Mouse (Mus musculus) fat pad, adult 2 months (tissue): ENCODE data around the gene Uvrag.

Experiments
- DNase-seq: peaks from one replicate; pipeline ENCODE4 v3.0.0-alpha.2; 2011; ENCODE audit warnings: low read depth, low spot score; ENCODE audit errors: extremely low read depth

Gene Uvrag

GRCm38 (mm10) chr7:99140984-99141918 is at the start of gene Uvrag:
TSS of gene Uvrag (minus strand) at chr7:99141141.
- peak; percentile 94 for DNase-seq

DNA sequence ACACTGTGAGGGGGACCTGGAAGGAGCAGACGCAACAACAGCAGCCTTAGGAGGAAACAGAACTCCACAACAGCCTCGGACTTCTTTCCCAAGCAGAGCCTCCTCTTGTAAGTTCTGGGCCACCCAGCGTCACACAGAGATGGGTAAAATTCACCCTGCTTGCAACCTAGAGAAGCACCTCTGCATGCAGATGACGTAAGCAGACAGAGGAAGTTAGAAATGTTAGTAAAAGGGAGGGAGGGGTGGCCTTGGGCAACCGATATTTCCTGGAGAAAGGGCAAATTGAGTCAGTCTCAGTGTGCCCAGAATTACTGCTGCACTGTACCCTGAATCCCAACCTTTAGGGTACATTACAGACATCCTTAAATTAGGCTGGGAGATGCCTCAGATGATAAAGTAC is 48.9 kb upstream of the Uvrag start:
- DNase-seq: no peak

DNA sequence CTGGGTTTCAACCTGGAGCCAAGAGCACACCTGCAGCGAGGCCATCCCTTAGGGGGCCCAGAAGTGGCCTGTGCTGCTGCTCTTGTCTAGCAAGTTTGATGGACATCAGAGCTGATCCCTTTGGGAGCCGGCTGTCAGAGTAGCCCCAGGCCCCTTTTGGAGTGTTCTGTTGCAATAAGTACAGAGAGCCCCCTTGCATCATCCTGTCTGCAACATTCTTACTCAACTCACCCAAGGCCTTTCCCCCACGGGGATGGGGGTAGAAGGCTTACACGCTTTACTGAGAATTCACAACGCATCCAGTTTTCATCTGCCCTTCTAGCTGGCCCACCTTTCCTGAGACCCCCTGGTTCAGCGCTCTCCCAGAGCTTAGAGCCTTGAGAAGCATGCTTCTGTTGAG is 47.7 kb upstream of the Uvrag start:
- peak; percentile 65 for DNase-seq

DNA sequence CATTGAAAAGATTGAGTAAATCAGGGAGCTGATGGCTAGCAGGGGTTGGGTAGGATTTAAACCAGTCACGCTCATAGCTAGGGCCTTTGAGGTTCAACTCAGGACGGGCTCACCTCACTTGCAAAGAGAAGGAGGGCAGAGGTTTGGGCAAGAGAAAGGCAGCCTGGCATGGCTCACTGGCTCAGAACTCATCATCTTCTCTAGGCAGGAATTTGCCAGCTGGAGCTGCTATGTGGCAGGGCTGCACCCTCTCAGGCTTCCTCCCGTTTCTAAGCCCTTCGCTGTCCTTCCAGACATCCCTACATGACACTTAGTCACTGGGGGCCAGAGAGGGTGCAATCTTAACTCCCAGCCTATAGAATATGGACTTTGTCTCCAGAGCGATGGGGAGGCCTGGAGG is 46.5 kb upstream of the Uvrag start:
- DNase-seq: no peak

GRCm38 (mm10) chr7:99185405-99185804 is 44.5 kb upstream of the Uvrag start:
- no peak for DNase-seq

- DNase-seq: no peak
Measured at GRCm38 (mm10) chr7:99183751-99184150, 42.8 kb upstream of the Uvrag start.

GRCm38 (mm10) chr7:99182432-99183172 is 41.7 kb upstream of the Uvrag start, which contains the start of gene Dgat2:
TSS of gene Dgat2 (minus strand) at chr7:99182719.
- no peak for DNase-seq

DNA sequence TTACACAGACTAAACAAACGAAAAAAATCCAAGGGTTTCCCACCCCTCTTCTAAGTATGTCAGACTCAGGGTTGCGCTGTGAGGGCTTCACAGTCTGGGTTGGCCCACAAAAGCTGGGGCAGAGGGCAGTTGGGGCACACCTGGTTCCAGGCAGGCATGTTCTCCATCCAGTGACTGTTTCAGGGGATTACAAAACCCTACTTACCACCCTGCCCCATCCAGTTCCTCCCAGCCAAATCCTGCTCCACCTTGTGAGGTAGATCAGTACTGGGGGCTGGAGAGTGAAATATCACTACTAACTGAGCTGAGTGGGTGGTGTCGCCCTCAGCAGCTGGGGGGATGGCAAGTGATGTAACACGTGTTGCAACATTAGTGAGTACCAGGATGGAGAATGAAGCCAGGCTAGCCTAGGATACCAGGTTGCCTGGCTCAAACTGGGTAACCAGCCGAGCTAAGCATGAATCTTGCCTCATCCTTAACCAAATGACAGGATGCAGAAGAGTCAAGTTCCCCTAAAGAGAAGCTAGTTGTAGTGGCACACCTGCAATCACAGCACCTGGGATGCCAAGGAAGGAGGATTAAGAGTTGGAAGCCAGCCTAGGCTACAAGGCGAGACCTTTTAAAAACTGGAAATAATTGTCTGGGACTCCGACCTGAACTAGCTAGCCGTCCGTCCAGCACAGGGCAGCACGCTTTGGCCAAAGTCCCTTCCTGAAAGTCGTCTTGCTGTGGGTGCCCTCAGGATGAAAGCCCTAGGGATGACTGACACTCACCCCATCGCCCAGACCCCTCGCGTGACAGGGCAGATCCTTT is 40.9 kb upstream of the Uvrag start:
- DNase-seq: no peak

GRCm38 (mm10) chr7:99180162-99180561 is 39.2 kb upstream of the Uvrag start:
- DNase-seq: no peak

- DNase-seq: no peak
Measured at GRCm38 (mm10) chr7:99179271-99179670, 38.3 kb upstream of the Uvrag start.

- DNase-seq: no peak
Measured at GRCm38 (mm10) chr7:99177386-99177785, 36.4 kb upstream of the Uvrag start.

DNA sequence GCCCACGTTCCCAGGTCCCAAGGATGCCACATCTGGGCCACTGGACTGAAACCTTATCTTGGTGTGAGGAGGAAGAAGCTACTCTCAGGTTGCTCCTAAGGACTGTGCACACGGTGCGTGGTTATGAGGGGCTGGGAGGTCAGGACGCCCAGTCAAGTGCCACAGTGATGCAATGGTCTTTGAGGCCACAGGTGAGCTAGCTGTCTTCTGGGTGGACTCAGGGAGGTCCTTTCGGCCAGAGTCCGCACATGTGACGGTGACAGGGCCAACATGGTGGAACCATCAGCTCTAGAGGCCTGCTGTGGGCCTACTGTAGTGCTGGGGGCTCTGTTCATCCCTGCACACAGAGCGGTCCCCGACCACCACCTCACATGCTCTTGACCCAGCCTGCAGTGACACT is 34.7 kb upstream of the Uvrag start:
- no peak for DNase-seq

DNA sequence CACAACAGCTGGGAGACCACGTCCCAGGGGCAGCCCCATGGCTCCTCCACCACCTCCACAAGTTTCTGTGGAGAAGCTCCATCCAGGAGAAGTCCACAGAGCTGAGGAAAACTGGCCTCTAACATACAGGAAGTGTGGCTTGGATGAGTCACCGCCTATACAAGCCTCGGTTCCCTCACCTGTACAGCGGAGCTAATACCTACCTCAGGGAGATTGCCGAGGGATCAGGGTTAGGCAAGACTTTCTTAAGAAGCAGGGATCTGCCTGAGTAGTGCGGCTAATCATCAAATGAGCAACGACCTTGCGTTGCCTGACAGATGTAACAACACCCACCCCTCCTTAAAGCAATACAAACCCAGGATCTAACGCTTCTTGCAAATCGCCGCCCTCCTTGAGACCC is 34.2 kb upstream of the Uvrag start:
- peak; percentile 90 for DNase-seq

GRCm38 (mm10) chr7:99174006-99174405 is 33.1 kb upstream of the Uvrag start:
- DNase-seq: no peak

DNA sequence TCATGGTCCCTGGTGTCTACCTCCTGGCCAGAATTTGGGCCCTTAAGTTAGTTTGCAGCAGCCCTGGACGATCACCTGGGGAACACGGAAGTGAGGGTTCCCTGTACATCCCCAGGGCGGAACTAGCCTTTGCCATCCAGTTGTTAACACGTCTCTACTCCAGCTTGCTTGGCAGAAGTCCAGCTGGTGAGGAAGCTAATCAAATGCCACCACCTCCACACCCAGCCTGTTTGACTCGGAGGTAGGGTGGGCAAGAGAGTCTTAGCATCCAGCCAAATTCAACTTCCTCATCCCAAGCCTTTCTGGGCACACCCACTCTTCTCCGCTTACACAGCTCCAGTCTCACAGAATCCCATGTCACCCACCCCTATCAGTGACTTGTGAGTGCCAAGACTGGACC is 32.0 kb upstream of the Uvrag start:
- DNase-seq: no peak

DNA sequence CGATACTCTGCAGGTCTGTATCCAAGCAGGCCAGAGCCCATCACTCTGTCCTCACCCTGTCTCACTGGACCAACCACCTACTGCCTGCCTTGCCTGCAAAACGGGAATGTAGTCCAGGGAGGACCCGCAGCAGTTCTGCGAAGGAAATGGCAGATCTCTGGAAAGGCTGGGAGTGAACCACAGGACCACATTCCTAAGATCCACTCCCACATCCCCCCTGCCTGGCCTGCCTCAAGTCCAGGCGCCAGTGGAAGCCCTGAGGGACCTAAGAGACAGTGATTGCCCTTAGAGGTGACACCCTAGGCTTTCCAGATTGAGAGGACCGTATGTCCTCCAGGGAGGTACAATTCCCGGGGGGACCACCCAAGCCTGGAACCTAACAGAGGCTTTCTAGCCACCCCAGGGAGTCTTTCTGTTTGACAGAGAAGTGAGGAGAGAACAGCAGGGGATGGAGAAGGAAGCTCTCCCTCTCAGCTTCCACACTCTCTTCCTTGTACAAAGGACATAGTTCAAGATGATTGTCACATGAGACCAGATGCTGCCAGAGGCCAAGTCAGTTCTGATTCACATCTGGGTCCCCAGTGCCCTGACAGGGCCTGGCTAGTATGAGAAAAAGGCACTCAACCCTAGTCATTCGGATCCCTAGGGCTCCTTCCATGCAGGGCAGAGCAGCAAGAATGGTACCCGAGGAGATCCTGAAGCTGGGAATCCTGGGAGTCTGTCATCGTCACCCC is 31.0 kb upstream of the Uvrag start:
- no peak for DNase-seq

DNA sequence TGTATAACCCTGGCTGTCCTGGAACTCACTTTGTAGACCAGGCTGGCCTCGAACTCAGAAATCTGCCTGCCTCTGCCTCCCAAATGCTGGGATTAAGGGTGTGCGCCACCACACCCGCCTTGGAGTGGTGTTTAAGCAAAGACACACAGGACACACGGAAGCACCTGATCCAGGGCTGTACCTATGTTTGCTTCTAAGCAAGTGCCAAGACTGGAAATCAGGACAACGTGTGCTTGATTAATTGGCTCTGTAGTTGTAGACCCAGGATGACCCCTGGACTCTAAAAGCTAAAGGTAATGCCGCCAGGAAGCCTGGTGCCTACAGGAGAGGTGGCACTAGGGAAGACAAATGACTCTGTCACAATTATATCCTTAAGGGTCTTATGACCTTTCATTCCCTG is 29.6 kb upstream of the Uvrag start:
- no peak for DNase-seq

- no peak for DNase-seq
Measured at GRCm38 (mm10) chr7:99169717-99170403, 28.9 kb upstream of the Uvrag start.

- no peak for DNase-seq
Measured at GRCm38 (mm10) chr7:99168756-99169155, 27.8 kb upstream of the Uvrag start.

DNA sequence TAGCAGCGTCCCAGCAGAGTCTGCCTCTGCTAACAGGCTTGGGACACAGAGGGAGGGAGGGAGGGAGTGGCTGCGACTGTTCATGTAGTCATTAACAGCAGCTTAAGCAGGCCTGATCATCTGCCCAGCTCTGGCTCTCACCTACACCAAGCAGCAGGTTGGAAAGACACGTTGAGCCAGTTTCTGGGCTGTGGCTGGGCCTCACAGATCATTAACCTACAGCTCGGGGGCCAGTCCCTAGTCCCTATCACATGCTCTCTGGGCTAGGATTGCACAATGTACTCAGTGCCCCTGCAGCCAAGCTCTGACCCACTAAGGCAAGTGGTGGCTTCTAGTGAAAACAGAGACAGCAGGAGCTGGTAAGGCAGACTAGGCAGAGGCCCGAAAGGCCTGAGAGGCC is 27.0 kb upstream of the Uvrag start:
- peak; percentile 89 for DNase-seq
